Mouse (Mus musculus) left cerebral cortex, postnatal 10 days (tissue): ENCODE measurements around the gene Crnn. TPM values are rescaled to one million over a fixed set of nuclear protein-coding genes. Genes with fewer than 3 reads are reported as not detected.

Source experiments
- DNase-seq, 2 experiments: peaks; one replicate each; pipeline ENCODE4 v3.0.0; 2021 to 2022; ENCODE audit warnings: low spot score in 2 of 2, mixed read lengths in 1 of 2; ENCODE audit errors: extremely low spot score in 1 of 2
- intact Hi-C: fragments of 180-260 bp; cut with DNase I; formaldehyde crosslinking; loops from one replicate; pipeline ENCODE4 v1.15.1; 2025
- total RNA-seq, 2 experiments: library from RNA; stranded (reverse); gene quantifications; 2 replicates each; pipeline ENCODE4 v1.2.3; 2021

Gene Crnn
- total RNA-seq, result not detected

- intact Hi-C loops, result no loop called here
- DNase-seq, result no peak
Measured at GRCm38 (mm10) chr3:93144510-93145051, at the start of gene Crnn. Crnn (plus strand) TSS chr3:93144787.

GRCm38 (mm10) chr3:93096447-93096846 is 48.1 kb upstream of the Crnn start:
- intact Hi-C loops, result no loop called here
- DNase-seq, result no peak

GRCm38 (mm10) chr3:93111668-93112067 is 32.9 kb upstream of the Crnn start:
- DNase-seq, result no peak

GRCm38 (mm10) chr3:93114481-93114880 is 30.1 kb upstream of the Crnn start:
- peak; percentile 7 to 27 for DNase-seq
- intact Hi-C loops, result loop anchor here (10.0 kb wide), 1 partner anchor 290 kb away; no protein-coding TSS in a partner anchor

More at GRCm38 (mm10) chr3:93111668-93112067, 32.9 kb upstream of the Crnn start:
- intact Hi-C loops, result loop anchor here (10.0 kb wide), 1 partner anchor 293 kb away; no protein-coding TSS in a partner anchor

- DNase-seq, result no peak
- intact Hi-C loops, result loop anchor here (10.0 kb wide), 1 partner anchor 286 kb away; no protein-coding TSS in a partner anchor
Measured at GRCm38 (mm10) chr3:93119101-93119500, 25.5 kb upstream of the Crnn start.

- intact Hi-C loops, result loop anchor here (10.0 kb wide), 1 partner anchor 367 kb away; no protein-coding TSS in a partner anchor
- no peak for DNase-seq
Measured at GRCm38 (mm10) chr3:93128052-93128451, 16.5 kb upstream of the Crnn start.

GRCm38 (mm10) chr3:93129076-93129475 is 15.5 kb upstream of the Crnn start:
- no peak for DNase-seq
- intact Hi-C loops, result loop anchor here (10.0 kb wide), 1 partner anchor 366 kb away; no protein-coding TSS in a partner anchor

GRCm38 (mm10) chr3:93130460-93130859 is 14.1 kb upstream of the Crnn start:
- DNase-seq, result peak; percentile 33 to 50
- intact Hi-C loops, result loop anchor here (5.0 to 10.0 kb wide), 2 partner anchors 174 to 232 kb away; no protein-coding TSS in a partner anchor

GRCm38 (mm10) chr3:93162502-93162901 is 17.9 kb downstream of the Crnn start:
- intact Hi-C loops, result no loop called here
- no peak for DNase-seq

GRCm38 (mm10) chr3:93162996-93163592 is 18.5 kb downstream of the Crnn start:
- intact Hi-C loops, result no loop called here
- no peak for DNase-seq

GRCm38 (mm10) chr3:93180856-93181255 is 36.3 kb downstream of the Crnn start:
- intact Hi-C loops, result no loop called here
- DNase-seq, result no peak

- intact Hi-C loops, result no loop called here
- DNase-seq, result no peak
Measured at GRCm38 (mm10) chr3:93196978-93197377, 52.4 kb downstream of the Crnn start, which contains the start of gene Flg2. Flg2 (plus strand) TSS chr3:93197278.

Other genes with a start within 250 kb of the Crnn start
- gene Lce3a, start 218.6 kb upstream of the Crnn start, total RNA-seq, result not detected
- gene Lce3b, start 211.8 kb upstream of the Crnn start, total RNA-seq, result not detected
- not detected for gene Lce3c, start 200.3 kb upstream of the Crnn start, total RNA-seq
- not detected for gene Lce3d, start 187.4 kb upstream of the Crnn start, total RNA-seq
- not detected for gene Lce3e, start 177.7 kb upstream of the Crnn start, total RNA-seq
- not detected for gene Lce3f, start 152.6 kb upstream of the Crnn start, total RNA-seq
- gene Crct1, start 129.1 kb upstream of the Crnn start, total RNA-seq, result not detected
- not detected for gene Lce1m, start 125.7 kb upstream of the Crnn start, total RNA-seq
- gene Gm4858, start 76.0 kb upstream of the Crnn start, total RNA-seq, result not detected
- gene Flg2, start 52.5 kb downstream of the Crnn start, total RNA-seq, result not detected
- gene Flg, start 128.7 kb downstream of the Crnn start, total RNA-seq, result not detected
- not detected for gene Hrnr, start 175.0 kb downstream of the Crnn start, total RNA-seq
- not detected for gene Rptn, start 248.9 kb downstream of the Crnn start, total RNA-seq